Mouse (Mus musculus) limb, embryonic 15.5 days (tissue): ENCODE measurements around the gene Ccng1. TPM values are rescaled to one million over a fixed set of nuclear protein-coding genes. Genes with fewer than 3 reads are reported as not detected.
"Not testable (repeated sequence)": the region's sequence is repeated elsewhere in the genome, so short reads cannot be mapped to it uniquely, and the experiment has no call there.

Experiments
- ATAC-seq: fragments of 200-750 bp; cut with Nextera tagmentation; 2 replicates; pipeline ENCODE4 v1.8.0; 2017; ENCODE audit warnings: low read depth, moderate TSS enrichment; ENCODE audit not compliant: insufficient number of reproducible peaks, low FRiP score, low TSS enrichment
- H3K27ac ChIP-seq: fragments of 300-500 bp; sonication (generic); 2 replicates; pipeline ENCODE4 v1.5.1; 2015; ENCODE audit warnings: moderate library complexity, mild to moderate bottlenecking, inconsistent platforms
- H3K27me3 ChIP-seq: fragments of 300-500 bp; sonication (generic); 2 replicates; pipeline ENCODE4 v1.6.1; 2015; ENCODE audit warnings: inconsistent platforms
- H3K36me3 ChIP-seq: fragments of 300-500 bp; sonication (generic); 2 replicates; pipeline ENCODE4 v1.6.1; 2015; ENCODE audit warnings: inconsistent platforms
- H3K4me1 ChIP-seq: fragments of 300-500 bp; sonication (generic); 2 replicates; pipeline ENCODE4 v1.6.1; 2015; ENCODE audit warnings: inconsistent platforms
- H3K4me2 ChIP-seq: fragments of 300-500 bp; sonication (generic); 2 replicates; pipeline ENCODE4 v1.6.1; 2015; ENCODE audit warnings: mild to moderate bottlenecking, inconsistent platforms
- H3K4me3 ChIP-seq: fragments of 300-500 bp; sonication (generic); 2 replicates; pipeline ENCODE4 v1.5.1; 2015; ENCODE audit warnings: mild to moderate bottlenecking, inconsistent platforms
- H3K9ac ChIP-seq: fragments of 300-500 bp; sonication (generic); 2 replicates; pipeline ENCODE4 v1.6.1; 2015; ENCODE audit warnings: inconsistent platforms
- H3K9me3 ChIP-seq: fragments of 300-500 bp; sonication (generic); 2 replicates; pipeline ENCODE4 v1.6.1; 2016; ENCODE audit warnings: inconsistent platforms
- WGBS: fragments of 180-500 bp; shearing (Covaris S2); methylation state at CpG from one replicate; pipeline ENCODE4 v1.1.7; 2015; 5-methylcytosine and 5-hydroxymethylcytosine counted together
- polyA plus RNA-seq: library from polyadenylated mRNA; unstranded; fragments of >200 nt; fragmentation: Nextera tagmentation; extraction: Ambion mirVana; gene quantifications from 2 replicates; pipeline ENCODE4 v1.2.1, GENCODE M21; 2015

Gene Ccng1
- polyA plus RNA-seq, 1 experiment from 2014 or later = 48.8 TPM

DNA sequence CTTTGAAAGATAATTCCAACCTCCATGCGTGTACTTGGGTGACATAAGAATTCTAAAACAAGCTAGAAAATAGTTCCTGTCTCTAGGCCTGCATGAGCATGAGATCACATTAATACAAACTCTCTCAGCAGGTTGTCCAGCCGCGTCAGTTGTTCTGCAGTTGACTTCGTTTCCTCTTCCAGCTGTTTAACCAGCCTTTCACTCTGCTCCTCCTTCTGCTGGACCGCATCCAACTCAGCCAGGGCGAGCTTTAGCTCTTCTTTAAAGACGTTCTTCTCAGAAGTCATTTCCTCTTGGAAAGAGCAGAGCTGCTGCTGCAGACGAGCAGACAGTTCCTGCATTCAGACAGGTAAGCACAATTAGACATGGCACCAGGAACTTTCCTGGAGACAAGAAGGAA is 41.3 kb downstream of the Ccng1 start:
- no peaks in the 10 kb centered on the region for H3K27me3 ChIP-seq
- H3K36me3 ChIP-seq = peaks cover 65% of the 10 kb centered on the region
- H3K4me3 ChIP-seq = no peak overlapping the region
- no peak overlapping the region for H3K27ac ChIP-seq
- no peaks in the 10 kb centered on the region for H3K9me3 ChIP-seq
- no peaks in the 10 kb centered on the region for H3K4me1 ChIP-seq
- 72% methylated on average over 8 of the region's 8 CpGs for WGBS
- no peak overlapping the region for H3K9ac ChIP-seq
- no peak overlapping the region for H3K4me2 ChIP-seq
- ATAC-seq = no peak

DNA sequence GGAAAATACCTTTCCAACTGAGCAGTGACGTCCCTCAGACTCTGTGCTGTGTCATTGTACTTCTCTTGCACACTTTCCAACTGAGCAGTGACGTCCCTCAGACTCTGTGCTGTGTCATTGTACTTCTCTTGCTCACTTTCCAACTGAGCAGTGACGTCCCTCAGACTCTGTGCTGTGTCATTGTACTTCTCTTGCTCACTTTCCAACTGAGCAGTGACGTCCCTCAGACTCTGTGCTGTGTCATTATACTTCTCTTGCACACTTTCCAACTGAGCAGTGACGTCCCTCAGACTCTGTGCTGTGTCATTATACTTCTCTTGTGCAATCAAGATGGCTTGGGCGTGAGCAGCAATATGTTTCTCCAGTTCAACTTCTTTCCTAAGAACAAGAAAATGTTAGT is 45.2 kb downstream of the Ccng1 start:
- H3K4me3 ChIP-seq, H3K4me1 ChIP-seq, H3K9me3 ChIP-seq, H3K9ac ChIP-seq, H3K4me2 ChIP-seq, ATAC-seq, H3K27me3 ChIP-seq, H3K27ac ChIP-seq: not testable (repeated sequence)
- WGBS = 90% methylated on average over 6 of the region's 6 CpGs
- H3K36me3 ChIP-seq = peaks cover 67% of the 10 kb centered on the region

Other genes with a start within 250 kb of the Ccng1 start
- gene Mat2b, start 60.1 kb downstream of the Ccng1 start, polyA plus RNA-seq = 104 and 109 TPM in 2 replicates
- 36.7 and 37.0 TPM in 2 replicates for gene Hmmr, start 21.9 kb downstream of the Ccng1 start, polyA plus RNA-seq
- gene Nudcd2, start 21.6 kb downstream of the Ccng1 start, polyA plus RNA-seq = 120 and 129 TPM in 2 replicates